Mouse (Mus musculus) leukemia stem cell, adult 10-12 weeks (primary cell): ENCODE data around the gene Btaf1. TPM values are rescaled to one million over a fixed set of nuclear protein-coding genes. Genes with fewer than 3 reads are reported as not detected.

ENCODE experiments used
- polyA plus RNA-seq: library from polyadenylated mRNA; stranded (reverse); fragments of >175 nt; gene quantifications from 2 replicates; pipeline ENCODE4 v1.2.3, GENCODE M21; 2012; ENCODE audit warnings: low replicate concordance

Btaf1 gene
- polyA plus RNA-seq: 2.3 and 6.4 TPM in 2 replicates

GRCm38 (mm10) chr19:36925671-36926552 is at the start of gene Btaf1:
Gene Btaf1 (plus strand): TSS chr19:36926079.

GRCm38 (mm10) chr19:36919466-36919865 is 6.4 kb upstream of the Btaf1 start, which contains the start of gene Fgfbp3:
Gene Fgfbp3 (minus strand): TSS chr19:36919615.

Other genes with a start within 250 kb of the Btaf1 start
- not detected in 2 replicates for gene Ppp1r3c, start 189.4 kb upstream of the Btaf1 start, polyA plus RNA-seq
- gene Tnks2, start 91.8 kb upstream of the Btaf1 start, polyA plus RNA-seq: 16.5 and 26.1 TPM in 2 replicates
- 13.3 and 23.1 TPM in 2 replicates for gene Fgfbp3, start 6.5 kb upstream of the Btaf1 start, polyA plus RNA-seq